Comparison of ENCODE assay signal across 25 mouse cellular contexts in the genomic region with DNA sequence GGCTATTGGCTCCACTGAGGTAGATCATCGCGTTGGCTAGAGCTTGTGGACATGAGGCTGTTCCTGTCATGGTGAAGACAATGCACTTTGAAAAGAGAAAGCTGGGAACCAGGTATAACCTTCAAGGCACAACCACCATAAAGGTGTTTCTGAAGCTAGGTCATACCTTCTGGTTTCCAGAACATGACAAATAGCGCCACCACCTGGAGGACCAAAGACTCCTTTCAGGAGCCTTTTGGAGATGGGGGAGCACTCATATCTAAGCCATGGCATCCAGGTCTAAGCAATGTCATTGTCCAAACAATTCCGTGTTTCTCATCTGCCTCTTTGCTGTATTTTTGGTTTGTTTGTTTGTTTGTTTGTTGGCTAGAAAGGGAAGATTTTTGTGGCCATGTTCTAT.
DNase-seq lines count a peak whose midpoint lies in the region; ATAC-seq and TF ChIP-seq lines count a peak whose summit lies in the region.
"Had no signal": no experiment of that assay in that cellular context is flagged by ENCODE, and none has a peak within 500 bp of the region (broad histone marks: within the 10 kb centered on the region; RNA-seq: fewer than 3 reads in every experiment).

No protein-coding gene starts in this region.

- H3K9ac ChIP-seq in lung, postnatal 0 days (replicated peaks; ENCODE audit: low read depth), result no peak overlapping the region
- H3K9ac ChIP-seq: forebrain, embryonic 13.5 days; kidney, embryonic 15.5 days; liver, postnatal 0 days had no signal

- H3K27me3 ChIP-seq in lung, postnatal 0 days (replicated peaks; ENCODE audit: insufficient read depth, low read length), result no peaks in the 10 kb centered on the region
- H3K27me3 ChIP-seq: forebrain, embryonic 13.5 days; kidney, embryonic 15.5 days had no signal

- no peak overlapping the region for H3K27ac ChIP-seq in gastrocnemius, adult 2 months
- no peak overlapping the region for H3K27ac ChIP-seq in lung, postnatal 0 days (ENCODE audit: low read length)
- H3K27ac ChIP-seq: forebrain, embryonic 13.5 days; heart, embryonic 10.5 days; hindbrain, embryonic 10.5 days; hindbrain, postnatal 0 days; kidney, embryonic 15.5 days; limb, embryonic 10.5 days had no signal

- H3K36me3 ChIP-seq in lung, postnatal 0 days (ENCODE audit: insufficient read depth, low read length), result no peaks in the 10 kb centered on the region
- H3K36me3 ChIP-seq: heart, embryonic 10.5 days; hindbrain, embryonic 10.5 days; kidney, embryonic 15.5 days; limb, embryonic 10.5 days had no signal

- WGBS in lung, postnatal 0 days, result 60% methylated on average over 4 of the region's 4 CpGs

- H3K4me3 ChIP-seq in gastrocnemius, adult 2 months, result no peak overlapping the region
- H3K4me3 ChIP-seq in lung, postnatal 0 days (ENCODE audit: low read depth, low read length), result no peak overlapping the region
- H3K4me3 ChIP-seq: forebrain, embryonic 13.5 days; heart, embryonic 10.5 days; hindbrain, embryonic 10.5 days; kidney, embryonic 15.5 days; limb, embryonic 10.5 days had no signal

- H3K4me1 ChIP-seq in lung, postnatal 0 days (ENCODE audit: insufficient read depth, low read depth, low read length), result no peaks in the 10 kb centered on the region
- H3K4me1 ChIP-seq: forebrain, embryonic 13.5 days; heart, embryonic 10.5 days; hindbrain, embryonic 10.5 days; kidney, embryonic 15.5 days; limb, embryonic 10.5 days had no signal

- TF ChIP-seq EP300 in lung, postnatal 0 days (IDR thresholded peaks at IDR 0.05), result no peak

- DNase-seq in gastrocnemius, adult 2 months, result no peak
- no peak for DNase-seq in gastrocnemius, adult 18-20 months (ENCODE audit: low spot score)
- DNase-seq in lung, postnatal 0 days (ENCODE audit: low spot score), result peak; percentile 37
- no peak for DNase-seq in lung, postnatal 4 days
- peak; percentile 68 for DNase-seq in R1 (ENCODE audit: low read depth, low spot score)
- DNase-seq in cerebellum, adult 11-12 months, result no peak
- no peak for DNase-seq in cerebellum, postnatal 36 days
- no peak for DNase-seq in frontal cortex, postnatal 36 days (ENCODE audit: low spot score in 2 of 2)
- DNase-seq: adrenal gland, adult 2 months; cerebellum, adult 2 months; gastrocnemius, postnatal 10 days; liver; liver, postnatal 0 days; right cerebral cortex, adult 18-20 months; thymus, adult 2 months; thymus, postnatal 4 days had no signal

- intact Hi-C loops in gastrocnemius, adult 2 months (cut with DNase I), result no loop called here

- H3K9me3 ChIP-seq in lung, postnatal 0 days (ENCODE audit: low read length), result no peaks in the 10 kb centered on the region
- H3K9me3 ChIP-seq: heart, embryonic 10.5 days; hindbrain, embryonic 10.5 days; kidney, embryonic 15.5 days; limb, embryonic 10.5 days had no signal

- 0 out of 2 replicates have a peak, but pooled peaks have one; percentile 3 for TF ChIP-seq CTCF in gastrocnemius, adult 2 months (IDR thresholded peaks at IDR 0.05)
- TF ChIP-seq CTCF in lung, postnatal 0 days (IDR thresholded peaks at IDR 0.05), result peak; percentile 54

- no peak overlapping the region for H3K4me2 ChIP-seq in lung, postnatal 0 days (replicated peaks; ENCODE audit: low read depth, low read length)
- H3K4me2 ChIP-seq: forebrain, embryonic 13.5 days; kidney, embryonic 15.5 days; midbrain, embryonic 11.5 days had no signal

- ATAC-seq in lung, postnatal 0 days, result no peak
- ATAC-seq: CD4-positive, CD25-positive, alpha-beta regulatory T cell, adult 4 months; forebrain, embryonic 13.5 days; hindbrain, postnatal 0 days; intestine, embryonic 16.5 days; liver, postnatal 0 days had no signal

Comparison
In these comparisons a context has a peak if more than half of its experiments do, and no peak if none do; other contexts are left out.
1. DNase-seq: peak in lung, postnatal 0 days (single experiment) and R1 (single experiment); none in gastrocnemius, adult 2 months (single experiment), gastrocnemius, adult 18-20 months (single experiment), lung, postnatal 4 days (0 of 2), cerebellum, adult 11-12 months (single experiment), cerebellum, postnatal 36 days (0 of 2) and frontal cortex, postnatal 36 days (0 of 2).